21 mouse cellular contexts compared by ENCODE assay signal in the genomic region with DNA sequence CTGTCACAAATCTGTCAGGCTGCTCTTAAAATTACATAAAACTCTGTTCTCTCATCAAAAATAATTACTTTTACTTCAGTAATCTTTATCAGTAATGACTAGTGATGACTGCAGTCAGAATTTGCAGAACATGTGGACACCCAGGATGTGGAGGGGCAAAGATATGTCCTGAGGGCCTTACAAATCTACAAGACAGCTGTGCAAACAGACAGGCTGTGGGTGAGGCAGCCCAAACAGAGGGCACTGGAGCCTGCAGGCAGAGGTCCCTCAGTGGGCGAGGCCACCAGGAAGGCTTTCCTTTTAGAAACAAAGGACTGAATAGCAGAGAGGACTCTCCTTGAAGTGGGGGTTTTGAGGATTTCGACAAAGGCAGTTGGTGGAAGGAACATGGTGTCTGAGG. TPM values are rescaled to one million over a fixed set of nuclear protein-coding genes. Genes with fewer than 3 reads are reported as not detected.
DNase-seq lines count a peak whose midpoint lies in the region; ATAC-seq lines count a peak whose summit lies in the region.
"Had no signal": no experiment of that assay in that cellular context is flagged by ENCODE, and none has a peak within 500 bp of the region (broad histone marks: within the 10 kb centered on the region; RNA-seq: fewer than 3 reads in every experiment).

No protein-coding gene starts in this region.

- peak; percentile 15 for DNase-seq in embryo, embryonic 10 days (ENCODE audit: low spot score)
- no peak for DNase-seq in embryo, embryonic 10.5 days (ENCODE audit: low spot score)
- DNase-seq in kidney, postnatal 4 days: peak; percentile 6 to 17
- DNase-seq in kidney, postnatal 36 days: no peak
- DNase-seq in mesoderm, embryonic 11.5 days (ENCODE audit: low read depth, low spot score): peak; percentile 1
- no peak for DNase-seq in layer of hippocampus, postnatal 36 days
- DNase-seq: adrenal gland, adult 2 months; adrenal gland, postnatal 10 days; adrenal gland, postnatal 25 days; B cell, adult 2 months; cerebellum, adult 11-12 months; cerebellum, adult 2 months; cerebellum, adult 9-10 months; cerebellum, postnatal 10 days; cerebellum, postnatal 25 days; forebrain, postnatal 0 days had no signal

- ATAC-seq in frontal cortex, adult (ENCODE audit: low TSS enrichment): no peak
- ATAC-seq: forebrain, embryonic 13.5 days; forebrain, embryonic 15.5 days; forebrain, postnatal 0 days; Patski had no signal

RNA-seq across cellular contexts. Expression of a gene that starts 37.6 kb away (rescaled TPM):
- 1 to 10 TPM; 1.9 to 2.7 TPM for total RNA-seq in layer of hippocampus, postnatal 36 days (2021)
- total RNA-seq: G1E had no signal

Comparison
In these comparisons a context has a peak if more than half of its experiments do, and no peak if none do; other contexts are left out.
1. DNase-seq: peak in embryo, embryonic 10 days (single experiment), kidney, postnatal 4 days (2 of 2) and mesoderm, embryonic 11.5 days (single experiment); none in embryo, embryonic 10.5 days (single experiment), kidney, postnatal 36 days (0 of 2) and layer of hippocampus, postnatal 36 days (0 of 2).